Mouse (Mus musculus) heart, embryonic 16.5 days (tissue): ENCODE measurements around the gene Shf. TPM values are rescaled to one million over a fixed set of nuclear protein-coding genes. Genes with fewer than 3 reads are reported as not detected.
"Not testable (repeated sequence)": the region's sequence is repeated elsewhere in the genome, so short reads cannot be mapped to it uniquely, and the experiment has no call there.

Experiments
- ATAC-seq: fragments of 200-750 bp; cut with Nextera tagmentation; replicated peaks from 2 replicates; pipeline ENCODE4 v1.8.0; 2017; ENCODE audit warnings: moderate number of reproducible peaks; ENCODE audit not compliant: insufficient read depth, low FRiP score; ENCODE audit errors: extremely low read depth
- H3K27ac ChIP-seq: fragments of 300-500 bp; sonication (generic); 2 replicates; pipeline ENCODE4 v1.5.1; 2014; ENCODE audit warnings: mild to moderate bottlenecking, low read length, control low read depth, moderate library complexity
- H3K27me3 ChIP-seq: fragments of 300-500 bp; sonication (generic); 2 replicates; pipeline ENCODE4 v1.6.1; 2014; ENCODE audit warnings: low read length, mixed read lengths; ENCODE audit not compliant: control insufficient read depth, insufficient read depth
- H3K36me3 ChIP-seq: fragments of 300-500 bp; sonication (generic); 2 replicates; pipeline ENCODE4 v1.6.1; 2014; ENCODE audit not compliant: control insufficient read depth, insufficient read depth
- H3K4me1 ChIP-seq: fragments of 300-500 bp; sonication (generic); 2 replicates; pipeline ENCODE4 v1.6.1; 2014; ENCODE audit warnings: low read length, mixed read lengths; ENCODE audit not compliant: control insufficient read depth, insufficient read depth
- H3K4me2 ChIP-seq: fragments of 300-500 bp; sonication (generic); 2 replicates; pipeline ENCODE4 v1.6.1; 2014; ENCODE audit warnings: low read depth, mild to moderate bottlenecking, control low read depth, low read length
- H3K4me3 ChIP-seq: fragments of 300-500 bp; sonication (generic); 2 replicates; pipeline ENCODE4 v1.5.1; 2014; ENCODE audit warnings: mild to moderate bottlenecking, control low read depth, low read length
- H3K9ac ChIP-seq: fragments of 300-500 bp; sonication (generic); 2 replicates; pipeline ENCODE4 v1.6.1; 2014; ENCODE audit warnings: low read length, control low read depth
- H3K9me3 ChIP-seq: fragments of 300-500 bp; sonication (generic); replicated peaks from 2 replicates; pipeline ENCODE4 v1.6.1; 2016; ENCODE audit warnings: low read length; ENCODE audit not compliant: control insufficient read depth
- WGBS: fragments of 180-500 bp; shearing (Covaris S2); extraction: QIAGEN DNeasy Blood & Tissue Kit; methylation state at CpG from one replicate; pipeline ENCODE4 v1.1.7; 2014; 5-methylcytosine and 5-hydroxymethylcytosine counted together
- polyA plus RNA-seq: library from polyadenylated mRNA; unstranded; fragments of >200 nt; fragmentation: Nextera tagmentation; extraction: Ambion mirVana; gene quantifications from 2 replicates; pipeline ENCODE4 v1.2.1, GENCODE M21; 2015

Shf gene
- polyA plus RNA-seq, 1 experiment from 2014 or later, result 2.0 TPM

- WGBS, result 86% methylated on average over 6 of the region's 6 CpGs
- H3K36me3 ChIP-seq, H3K9ac ChIP-seq, H3K4me3 ChIP-seq, H3K9me3 ChIP-seq, H3K27ac ChIP-seq, ATAC-seq, H3K4me2 ChIP-seq: not testable (repeated sequence)
- H3K4me1 ChIP-seq, result peaks cover 11% of the 10 kb centered on the region
- H3K27me3 ChIP-seq, result peaks cover 10% of the 10 kb centered on the region; the same call in 1 of the 2 replicates
Observed at GRCm38 (mm10) chr2:122346164-122346563, 22.8 kb downstream of the Shf start.

- ATAC-seq, result no peak
- H3K27ac ChIP-seq, result no peak overlapping the region
- no peaks in the 10 kb centered on the region for H3K36me3 ChIP-seq
- 78% methylated on average over 6 of the region's 6 CpGs for WGBS
- no peaks in the 10 kb centered on the region for H3K9me3 ChIP-seq
- H3K9ac ChIP-seq, result no peak overlapping the region
- peaks cover 10% of the 10 kb centered on the region; the same call in 1 of the 2 replicates for H3K27me3 ChIP-seq
- H3K4me3 ChIP-seq, result no peak overlapping the region
- peaks cover 11% of the 10 kb centered on the region for H3K4me1 ChIP-seq
- no peak overlapping the region for H3K4me2 ChIP-seq
Observed at GRCm38 (mm10) chr2:122345106-122345893, 23.7 kb downstream of the Shf start.

DNA sequence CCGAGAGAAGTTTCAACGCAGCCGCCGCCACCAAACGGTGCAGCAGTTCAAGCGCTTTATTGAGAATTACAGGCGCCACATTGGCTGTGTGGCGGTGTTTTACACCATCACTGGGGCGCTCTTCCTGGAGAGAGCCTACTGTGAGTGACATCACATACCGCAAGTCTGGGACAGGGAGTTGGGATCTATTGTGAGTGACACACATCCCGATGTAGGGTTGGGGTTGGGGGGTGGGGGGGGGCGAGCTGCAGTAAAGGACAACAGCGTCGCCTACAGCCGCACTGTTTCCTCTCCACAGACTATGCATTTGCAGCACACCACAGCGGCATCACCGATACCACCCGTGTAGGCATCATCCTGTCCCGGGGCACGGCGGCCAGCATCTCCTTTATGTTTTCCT, 31.7 kb downstream of the Shf start:
- no peak for ATAC-seq
- no peaks in the 10 kb centered on the region for H3K27me3 ChIP-seq
- WGBS, result 60% methylated on average over 21 of the region's 21 CpGs

GRCm38 (mm10) chr2:122334170-122334569, 34.8 kb downstream of the Shf start:
- Histone ChIP-seq H3K27me3 (no peaks in the 10 kb centered on the region), H3K36me3 (no peaks in the 10 kb centered on the region), H3K9ac (no peak overlapping the region), H3K4me3 (no peak overlapping the region), H3K9me3 (no peaks in the 10 kb centered on the region), H3K4me2 (no peak overlapping the region), H3K27ac (no peak overlapping the region), H3K4me1 (0 out of 2 replicates have a peak, but pooled peaks cover 2% of the 10 kb centered on the region)
- 57% methylated on average over 3 of the region's 3 CpGs for WGBS
- no peak for ATAC-seq

More for the DNA sequence above, 31.7 kb downstream of the Shf start:
- H3K27ac ChIP-seq, result no peak overlapping the region
- no peak overlapping the region for H3K9ac ChIP-seq
- H3K4me1 ChIP-seq, result 0 out of 2 replicates have a peak, but pooled peaks cover 2% of the 10 kb centered on the region
- no peaks in the 10 kb centered on the region for H3K36me3 ChIP-seq
- H3K9me3 ChIP-seq, result no peaks in the 10 kb centered on the region
- H3K4me3 ChIP-seq, result no peak overlapping the region
- no peak overlapping the region for H3K4me2 ChIP-seq

GRCm38 (mm10) chr2:122332222-122332621, 36.7 kb downstream of the Shf start:
- no peak for ATAC-seq
- no peaks in the 10 kb centered on the region for H3K27me3 ChIP-seq
- peaks cover 4% of the 10 kb centered on the region; the same call in 1 of the 2 replicates for H3K4me1 ChIP-seq
- no peaks in the 10 kb centered on the region for H3K36me3 ChIP-seq
- no peak overlapping the region for H3K27ac ChIP-seq
- H3K9me3 ChIP-seq, result no peaks in the 10 kb centered on the region
- H3K9ac ChIP-seq, result no peak overlapping the region
- no peak overlapping the region for H3K4me2 ChIP-seq
- WGBS, result 76% methylated on average over 3 of the region's 3 CpGs
- H3K4me3 ChIP-seq, result no peak overlapping the region

- H3K36me3 ChIP-seq, H3K27ac ChIP-seq, H3K4me2 ChIP-seq, H3K9me3 ChIP-seq, H3K4me1 ChIP-seq, ATAC-seq, H3K4me3 ChIP-seq, H3K9ac ChIP-seq, H3K27me3 ChIP-seq: not testable (repeated sequence)
- WGBS, result 83% methylated on average over 4 of the region's 6 CpGs
Observed at GRCm38 (mm10) chr2:122330317-122330716, 38.6 kb downstream of the Shf start.

DNA sequence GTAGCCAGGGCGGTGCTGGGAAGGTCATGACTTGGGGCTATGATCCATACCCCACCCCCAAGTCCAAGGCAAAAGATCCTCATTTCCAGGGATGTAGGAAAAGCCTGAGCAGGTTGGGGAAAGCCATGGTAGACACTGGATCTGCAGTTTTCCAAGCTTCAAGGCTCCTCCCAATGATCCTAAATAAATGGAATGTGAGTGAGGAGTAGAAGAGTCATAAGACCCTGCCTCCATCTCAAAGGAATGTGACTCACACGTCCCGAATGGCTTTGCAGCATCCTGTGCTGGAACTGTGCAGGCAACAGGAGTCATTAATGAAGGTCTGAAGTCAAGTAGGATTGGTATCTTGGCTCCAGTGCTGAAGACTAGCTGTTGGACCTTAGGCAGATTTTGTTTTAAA, 41.0 kb downstream of the Shf start:
- no peaks in the 10 kb centered on the region for H3K9me3 ChIP-seq
- H3K4me3 ChIP-seq, result no peak overlapping the region
- H3K9ac ChIP-seq, result no peak overlapping the region
- H3K27me3 ChIP-seq, result no peaks in the 10 kb centered on the region
- no peaks in the 10 kb centered on the region for H3K36me3 ChIP-seq
- WGBS, result 36% methylated on average over 3 of the region's 3 CpGs
- H3K4me2 ChIP-seq, result no peak overlapping the region
- H3K27ac ChIP-seq, result no peak overlapping the region
- peaks cover 2% of the 10 kb centered on the region; the same call in 1 of the 2 replicates for H3K4me1 ChIP-seq
- ATAC-seq, result no peak

GRCm38 (mm10) chr2:122325361-122325760, 43.6 kb downstream of the Shf start:
- Histone ChIP-seq H3K4me2 (no peak overlapping the region), H3K36me3 (no peaks in the 10 kb centered on the region), H3K9ac (no peak overlapping the region), H3K27ac (no peak overlapping the region), H3K4me1 (peaks cover 2% of the 10 kb centered on the region; the same call in 1 of the 2 replicates), H3K4me3 (no peak overlapping the region), H3K27me3 (no peaks in the 10 kb centered on the region), H3K9me3 (no peaks in the 10 kb centered on the region)
- 61% methylated on average over 2 of the region's 2 CpGs for WGBS
- no peak for ATAC-seq

DNA sequence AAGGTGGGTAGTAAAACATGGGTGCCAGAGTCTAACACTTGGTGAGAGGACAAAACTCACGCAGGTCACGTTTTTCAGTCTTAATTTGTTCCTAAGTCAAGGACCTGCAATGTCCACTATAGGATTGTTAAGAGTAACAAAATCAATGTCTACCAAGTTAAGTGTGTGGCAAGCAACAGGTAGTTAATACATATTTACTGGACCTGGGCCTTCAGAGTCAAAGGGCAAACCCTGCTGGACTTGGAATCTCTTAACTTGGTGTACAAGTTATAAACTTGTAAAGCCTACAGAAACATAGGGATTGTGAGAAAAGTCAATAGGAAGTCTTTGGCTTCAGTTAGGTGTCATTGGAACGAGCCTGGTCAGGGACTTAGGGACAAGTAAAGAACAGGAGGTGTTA, 44.4 kb downstream of the Shf start:
- H3K36me3 ChIP-seq, result no peaks in the 10 kb centered on the region
- H3K27ac ChIP-seq, result no peak overlapping the region
- H3K27me3 ChIP-seq, result no peaks in the 10 kb centered on the region
- H3K4me3 ChIP-seq, result no peak overlapping the region
- H3K9me3 ChIP-seq, result no peaks in the 10 kb centered on the region
- peaks cover 2% of the 10 kb centered on the region; the same call in 1 of the 2 replicates for H3K4me1 ChIP-seq
- ATAC-seq, result no peak
- 71% methylated on average over 3 of the region's 3 CpGs for WGBS
- H3K9ac ChIP-seq, result no peak overlapping the region
- H3K4me2 ChIP-seq, result no peak overlapping the region
